Mouse (Mus musculus): ENCODE data around the gene Eef1akmt3.
"Not testable (repeated sequence)": the region's sequence is repeated elsewhere in the genome, so short reads cannot be mapped to it uniquely, and the experiment has no call there.

DNA sequence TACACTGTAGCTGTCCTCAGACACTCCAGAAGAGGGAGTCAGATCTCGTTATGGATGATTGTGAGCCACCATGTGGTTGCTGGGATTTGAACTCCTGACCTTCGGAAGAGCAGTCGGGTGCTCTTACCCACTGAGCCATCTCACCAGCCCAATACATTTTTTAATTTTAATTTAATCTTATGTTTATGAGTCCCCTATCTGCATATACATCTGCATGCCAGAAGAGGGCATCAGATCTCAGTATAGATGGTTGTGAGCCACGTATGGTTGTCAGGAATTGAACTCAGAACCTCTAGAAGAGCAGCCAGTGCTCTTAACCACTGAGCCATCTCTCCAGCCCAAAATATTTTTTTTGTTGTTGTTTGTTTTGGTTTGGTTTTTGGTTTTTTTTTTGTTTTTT, 31.0 kb upstream of the Eef1akmt3 start:
- TF ChIP-seq POLR2A (IDR thresholded peaks at IDR 0.05; ENCODE audit: borderline replicate concordance, extremely low read depth, insufficient read depth, insufficient read length, poor library complexity, severe bottlenecking); CTCF (IDR thresholded peaks at IDR 0.05; ENCODE audit: borderline replicate concordance, extremely low read depth, insufficient read depth, insufficient read length): not testable (repeated sequence)
